Mouse (Mus musculus): ENCODE measurements around the gene Mocs1.

- no peak for TF ChIP-seq POLR2A (IDR thresholded peaks at IDR 0.05; ENCODE audit: control insufficient read depth, low read depth, low read length)
- TF ChIP-seq CTCF (IDR thresholded peaks at IDR 0.05; ENCODE audit: control insufficient read depth, insufficient read depth, insufficient replicate concordance, low read depth, low read length) = no peak
Measured at GRCm38 (mm10) chr17:49438822-49439574, 10.8 kb downstream of the Mocs1 start.

Data from testis, adult 2 months (tissue).